Mouse (Mus musculus): Measurements from ENCODE around the gene Gm20518. TPM values are rescaled to one million over a fixed set of nuclear protein-coding genes. Genes with fewer than 3 reads are reported as not detected.

Gm20518 gene
- total RNA-seq, 2 experiments from 2014 or later, result 2.7 to 4.1 TPM

GRCm38 (mm10) chr16:17893923-17894322 is 2.5 kb upstream of the Gm20518 start, which contains the start of gene Tssk1:
Tssk1 (plus strand) TSS chr16:17894223.
- DNase-seq, result no peak

GRCm38 (mm10) chr16:17892606-17893005 is 1.1 kb upstream of the Gm20518 start:
- no peak for DNase-seq

GRCm38 (mm10) chr16:17890917-17891566 is 429 bp downstream of the Gm20518 start:
- DNase-seq, result peak; percentile 34 to 47

GRCm38 (mm10) chr16:17890342-17890727 is 1.1 kb downstream of the Gm20518 start:
- no peak for DNase-seq

GRCm38 (mm10) chr16:17889689-17890341 is 1.7 kb downstream of the Gm20518 start:
- DNase-seq, result no peak

GRCm38 (mm10) chr16:17884116-17884515 is 7.4 kb downstream of the Gm20518 start:
- no peak for DNase-seq

- DNase-seq, result no peak
These were observed 9.3 kb downstream of the Gm20518 start for GRCm38 (mm10) chr16:17882196-17882595.

- no peak for DNase-seq
These were observed 11.9 kb downstream of the Gm20518 start for GRCm38 (mm10) chr16:17879571-17879970.

- DNase-seq, result no peak
These were observed 15.4 kb downstream of the Gm20518 start for GRCm38 (mm10) chr16:17876096-17876495.

- no peak for DNase-seq
These were observed 16.3 kb downstream of the Gm20518 start for GRCm38 (mm10) chr16:17875174-17875573.

- DNase-seq, result no peak
These were observed 18.5 kb downstream of the Gm20518 start for GRCm38 (mm10) chr16:17872995-17873394.

GRCm38 (mm10) chr16:17871248-17871647 is 20.2 kb downstream of the Gm20518 start:
- DNase-seq, result no peak

GRCm38 (mm10) chr16:17865770-17866169 is 25.7 kb downstream of the Gm20518 start:
- no peak for DNase-seq

GRCm38 (mm10) chr16:17865293-17865692 is 26.2 kb downstream of the Gm20518 start:
- no peak for DNase-seq

GRCm38 (mm10) chr16:17858592-17858991 is 32.9 kb downstream of the Gm20518 start:
- DNase-seq, result no peak

GRCm38 (mm10) chr16:17857157-17857556 is 34.3 kb downstream of the Gm20518 start:
- DNase-seq, result no peak

GRCm38 (mm10) chr16:17853263-17853662 is 38.2 kb downstream of the Gm20518 start:
- no peak for DNase-seq

GRCm38 (mm10) chr16:17851860-17852259 is 39.6 kb downstream of the Gm20518 start:
- no peak for DNase-seq

GRCm38 (mm10) chr16:17851331-17851730 is 40.1 kb downstream of the Gm20518 start:
- DNase-seq, result no peak

GRCm38 (mm10) chr16:17849486-17849885 is 42.0 kb downstream of the Gm20518 start:
- DNase-seq, result no peak

GRCm38 (mm10) chr16:17848928-17849327 is 42.5 kb downstream of the Gm20518 start:
- DNase-seq, result peak in 1 of 2 experiments; percentile 41

- no peak for DNase-seq
These were observed 43.0 kb downstream of the Gm20518 start for GRCm38 (mm10) chr16:17848431-17848830.

- no peak for DNase-seq
These were observed 47.6 kb downstream of the Gm20518 start for GRCm38 (mm10) chr16:17843701-17844365.

GRCm38 (mm10) chr16:17842437-17842836 is 49.0 kb downstream of the Gm20518 start:
- DNase-seq, result no peak

All from layer of hippocampus, postnatal 36 days (tissue).